Mouse (Mus musculus) granulocyte monocyte progenitor cell, adult 5-6 weeks (primary cell): ENCODE data around the gene Ccl1. TPM values are rescaled to one million over a fixed set of nuclear protein-coding genes. Genes with fewer than 3 reads are reported as not detected.
A peak's percentile ranks its signal among the peaks of the same experiment; 100 is the strongest.

ENCODE experiments used
- ATAC-seq: replicated peaks from 2 replicates; pipeline ENCODE4 v1.8.0; 2016; ENCODE audit warnings: mild to moderate bottlenecking, moderate TSS enrichment, inconsistent platforms; ENCODE audit not compliant: poor library complexity, severe bottlenecking
- total RNA-seq, 2 experiments: library from RNA; stranded (forward) in 1 of 2; stranded (reverse) in 1 of 2; fragments of 200-712, 200-1000 nt in 1 of 2; fragments of >200 nt in 1 of 2; fragmentation: Nextera tagmentation in 1 of 2; gene quantifications; 2 replicates each; pipeline ENCODE4 v1.2.3; 2014 to 2017

The Ccl1 gene
- total RNA-seq (2014; fragmentation: Nextera tagmentation) (not detected in 2 replicates), total RNA-seq (2017) (not detected in 2 replicates)

DNA sequence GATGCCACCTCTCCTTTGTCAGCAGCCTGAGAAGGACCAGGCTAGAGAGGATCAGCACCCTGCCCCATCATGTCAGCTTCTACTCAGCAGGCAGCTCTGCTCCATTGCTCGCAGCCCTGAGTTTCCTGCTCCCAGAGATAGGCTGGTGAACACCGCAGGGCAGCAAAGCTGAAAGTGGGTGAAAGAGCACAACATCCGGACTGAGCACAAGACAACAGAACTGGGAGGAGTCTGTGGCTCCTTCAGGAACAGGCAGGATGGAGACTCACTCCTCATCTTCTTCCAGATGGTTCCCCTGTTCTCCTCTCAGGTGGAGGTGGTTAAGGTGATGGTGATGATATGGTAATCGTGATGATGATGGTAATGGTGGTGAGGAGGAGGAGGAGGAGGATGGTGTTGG, at the start of gene Ccl1:
Gene Ccl1 (minus strand): TSS at position 101 of the 400 bp plus-strand sequence.
- no peak for ATAC-seq

DNA sequence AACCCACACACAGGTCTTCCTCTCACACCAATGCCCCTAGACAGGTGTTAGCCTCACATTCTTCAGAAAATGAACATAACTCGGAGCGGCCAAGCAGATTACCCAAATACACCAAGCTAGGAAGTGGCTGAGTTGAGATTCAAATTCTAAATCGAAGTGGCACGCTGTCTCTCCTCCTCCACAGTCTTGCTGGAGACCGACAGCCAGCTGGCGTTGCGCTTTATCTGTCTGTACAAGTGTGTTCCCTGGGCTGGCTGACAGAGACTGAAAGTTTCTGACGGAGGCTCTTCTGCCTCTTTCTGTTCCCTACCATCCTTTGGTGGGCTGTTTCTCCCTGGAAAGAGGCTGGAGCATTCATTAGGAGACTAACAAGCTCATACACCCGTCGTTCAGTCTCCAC, 45.5 kb upstream of the Ccl1 start:
- no peak for ATAC-seq

DNA sequence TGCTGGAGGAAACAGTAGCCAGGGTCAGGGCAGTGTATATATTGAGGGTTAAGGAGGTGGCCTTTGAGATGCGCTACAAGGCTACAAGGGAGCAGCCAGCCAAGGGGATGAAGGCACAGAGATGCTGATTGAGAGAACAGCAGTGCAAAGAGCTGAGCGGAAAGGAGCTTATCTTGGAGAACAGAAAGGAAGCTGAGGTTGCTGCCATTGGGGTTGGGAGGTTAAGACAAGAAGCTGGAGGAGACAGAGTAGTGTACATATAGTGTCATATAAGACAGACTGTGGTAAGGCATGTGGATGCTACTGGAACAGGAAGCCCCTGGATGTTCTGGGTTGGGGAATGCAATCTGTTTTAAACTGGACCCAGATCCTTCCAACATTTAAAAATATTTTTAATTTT, 35.4 kb upstream of the Ccl1 start:
- ATAC-seq: no peak

DNA sequence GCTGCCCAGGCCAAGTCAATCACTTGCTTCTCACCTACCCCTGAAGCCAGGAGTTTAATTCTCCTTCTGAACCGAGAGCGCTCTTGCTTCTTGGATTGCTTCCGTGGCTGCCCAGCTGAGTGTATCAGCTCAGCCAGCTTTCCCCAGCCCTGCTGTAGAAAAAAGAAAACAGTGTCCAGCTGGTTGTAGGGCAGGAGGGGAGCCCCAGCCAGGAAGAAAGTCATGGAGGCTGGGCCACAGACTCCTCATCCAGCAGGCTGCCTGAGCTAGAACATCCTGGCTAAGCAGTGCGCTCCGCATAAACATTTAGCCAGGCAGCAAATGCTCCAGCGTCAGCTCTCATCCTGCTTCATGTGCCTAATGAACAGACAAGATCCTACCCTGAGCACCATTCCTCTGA, 34.9 kb upstream of the Ccl1 start:
- no peak for ATAC-seq

DNA sequence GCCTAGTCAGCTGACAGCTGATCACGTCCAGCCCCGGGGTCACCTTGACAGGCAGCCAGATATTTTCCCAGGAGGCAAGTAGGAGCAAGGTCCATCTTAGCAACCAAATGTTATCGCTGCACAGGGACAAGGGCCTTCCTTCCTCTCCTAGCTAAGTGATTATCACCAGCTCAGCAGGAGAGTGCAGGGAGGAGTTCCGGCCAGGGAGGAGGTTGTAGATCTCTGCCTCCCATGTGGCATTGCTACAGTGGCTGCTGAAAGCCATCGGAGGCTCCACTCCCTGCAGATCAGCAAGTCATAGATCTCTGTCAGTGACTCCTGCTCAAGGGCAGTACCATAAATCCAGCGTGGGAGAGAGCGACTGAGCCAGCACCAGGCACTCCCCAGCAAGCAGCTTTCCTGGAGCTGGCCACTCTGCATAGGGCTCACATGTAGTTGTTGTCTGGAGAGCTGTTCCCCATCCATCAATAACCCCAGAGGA, 34.5 kb upstream of the Ccl1 start:
- no peak for ATAC-seq

DNA sequence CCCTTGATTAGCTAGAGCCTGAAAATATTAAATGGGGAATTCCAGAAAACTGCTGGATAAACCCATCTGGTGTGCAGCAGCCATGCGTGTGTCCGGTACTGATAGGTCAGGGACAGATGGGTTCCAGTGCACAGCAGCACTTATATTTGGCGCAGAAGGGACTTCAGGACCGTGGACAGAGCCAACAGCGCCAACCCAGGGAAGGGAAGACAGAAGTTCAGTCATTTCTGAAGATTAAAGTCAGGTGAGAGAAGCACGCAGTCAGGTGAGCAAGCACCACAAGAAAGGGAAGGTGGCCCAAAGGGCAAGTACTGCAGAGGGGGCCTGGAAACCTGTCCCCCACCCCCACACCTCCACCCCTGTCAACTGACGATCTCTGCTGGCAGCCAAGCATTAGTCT, 7.7 kb upstream of the Ccl1 start:
- no peak for ATAC-seq

DNA sequence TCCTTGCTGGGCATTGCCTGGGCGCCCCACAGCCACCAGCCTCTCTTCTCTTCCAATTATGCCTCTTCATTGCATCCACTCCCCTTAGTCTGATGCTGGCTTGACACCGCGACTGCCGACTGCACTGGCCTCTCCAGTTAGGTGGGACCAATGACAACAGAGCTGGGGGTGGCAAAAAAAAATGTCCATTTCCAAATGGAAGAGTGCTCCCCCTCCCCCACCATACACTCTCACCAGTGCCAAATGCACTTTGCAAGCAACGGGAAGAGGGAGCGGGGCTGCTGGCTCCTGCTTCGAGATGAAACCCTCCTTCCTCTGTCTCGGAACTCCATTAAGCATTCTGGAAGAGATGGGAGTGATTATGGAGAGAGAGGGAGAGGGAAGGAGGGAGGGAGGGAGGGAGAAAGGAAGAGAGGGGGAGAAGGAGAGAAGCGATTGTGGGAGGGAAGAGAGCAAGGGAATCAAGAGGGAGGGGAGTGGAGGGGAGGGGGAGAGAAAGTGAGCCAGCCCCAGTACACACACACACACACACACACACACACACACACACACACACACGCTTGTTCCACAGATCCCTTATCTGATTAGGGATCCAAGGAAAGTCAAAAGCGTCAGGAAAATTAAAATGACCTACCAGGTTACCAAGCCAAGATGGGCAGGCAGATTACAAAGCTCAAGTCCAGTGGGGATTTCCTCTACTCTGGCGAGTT, 5.0 kb upstream of the Ccl1 start:
- ATAC-seq: no peak

DNA sequence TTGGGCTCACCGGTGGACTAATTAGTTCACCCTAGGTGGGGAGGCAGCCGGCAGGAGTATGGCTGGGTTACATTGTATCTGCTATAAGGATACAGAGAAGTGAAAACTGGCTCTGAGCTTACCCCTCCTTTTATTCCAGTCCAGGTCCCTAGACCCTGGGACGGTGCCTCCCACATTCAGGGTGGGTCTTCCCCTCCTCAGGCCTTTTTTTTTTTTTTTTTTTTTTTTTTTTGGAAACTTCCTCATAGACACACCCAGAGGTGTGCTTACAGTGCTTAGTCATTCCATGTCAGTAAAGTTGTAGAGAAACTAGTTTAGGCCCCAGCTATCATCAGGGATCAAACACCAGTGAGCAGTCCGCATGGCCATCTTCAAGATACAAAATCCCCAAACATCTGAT, 7.6 kb downstream of the Ccl1 start:
- no peak for ATAC-seq

DNA sequence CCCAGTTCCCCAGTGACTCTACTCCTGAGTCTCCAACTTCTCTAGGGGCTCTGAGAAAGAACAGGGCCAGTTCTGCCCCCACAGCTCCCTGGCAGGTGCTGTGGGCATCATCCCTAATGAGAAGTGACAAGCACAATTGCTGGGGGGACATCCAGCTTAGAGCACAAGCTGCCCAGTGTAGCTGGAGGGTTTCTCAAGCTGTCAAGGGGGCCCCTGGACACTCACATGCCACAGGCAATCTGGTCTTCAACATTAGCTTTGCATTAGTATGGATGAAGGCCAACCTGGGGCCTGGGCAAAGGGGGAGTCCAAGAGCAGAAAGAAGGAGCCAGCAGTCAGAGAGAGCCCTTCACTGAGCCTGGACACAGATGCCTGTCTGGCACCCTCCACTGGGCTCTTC, 14.6 kb downstream of the Ccl1 start:
- no peak for ATAC-seq

DNA sequence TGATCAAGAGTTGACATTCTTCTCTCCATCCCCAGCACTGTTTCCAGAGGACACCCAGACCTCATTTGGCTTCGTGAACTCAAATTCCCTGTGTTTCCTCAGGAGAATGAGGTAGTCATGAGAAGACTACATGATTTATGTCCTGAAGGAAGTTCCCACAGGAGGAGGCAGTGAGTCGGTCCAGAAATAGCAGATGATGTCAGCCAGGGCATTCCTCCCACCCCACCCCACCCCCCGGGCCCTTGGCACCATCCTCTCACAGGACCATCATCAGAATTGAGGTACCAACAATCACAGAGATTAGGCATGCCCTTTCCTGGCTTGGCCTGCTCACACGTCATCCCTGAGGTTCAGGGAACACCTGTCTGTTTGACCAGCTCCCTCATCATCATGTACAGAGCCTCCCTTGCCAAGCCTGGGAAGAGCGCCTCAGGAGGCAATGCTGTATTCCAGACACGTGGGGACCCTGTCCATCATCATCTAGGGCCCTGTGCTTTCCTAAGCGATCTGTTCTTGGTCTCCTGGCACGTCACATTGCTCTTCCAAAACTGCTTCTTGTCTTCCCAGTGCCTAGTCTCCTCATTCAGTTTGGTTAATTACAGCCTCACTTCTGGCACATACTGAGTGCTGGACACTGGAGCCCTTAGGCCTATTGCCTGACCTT, 31.2 kb downstream of the Ccl1 start:
- no peak for ATAC-seq

DNA sequence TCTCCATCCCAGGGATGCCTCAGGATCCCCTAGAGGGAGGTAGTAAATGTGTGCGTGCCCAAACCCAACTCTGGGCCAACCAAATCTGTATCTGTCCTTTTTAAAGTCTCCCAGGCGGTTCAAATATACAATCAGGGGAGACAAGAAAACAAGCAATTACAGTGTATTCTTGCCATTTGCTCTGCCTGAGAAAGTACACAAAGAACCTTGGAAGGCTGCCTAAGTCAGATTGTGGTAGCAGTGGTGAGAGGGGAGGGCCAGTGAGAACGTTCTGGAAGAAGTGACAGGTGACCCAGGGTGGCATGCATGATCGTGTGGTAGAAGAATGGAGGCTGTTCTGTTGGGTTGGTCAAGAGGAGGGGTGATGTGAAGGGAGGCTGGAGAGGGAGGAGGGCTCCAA, 46.4 kb downstream of the Ccl1 start:
- no peak for ATAC-seq

DNA sequence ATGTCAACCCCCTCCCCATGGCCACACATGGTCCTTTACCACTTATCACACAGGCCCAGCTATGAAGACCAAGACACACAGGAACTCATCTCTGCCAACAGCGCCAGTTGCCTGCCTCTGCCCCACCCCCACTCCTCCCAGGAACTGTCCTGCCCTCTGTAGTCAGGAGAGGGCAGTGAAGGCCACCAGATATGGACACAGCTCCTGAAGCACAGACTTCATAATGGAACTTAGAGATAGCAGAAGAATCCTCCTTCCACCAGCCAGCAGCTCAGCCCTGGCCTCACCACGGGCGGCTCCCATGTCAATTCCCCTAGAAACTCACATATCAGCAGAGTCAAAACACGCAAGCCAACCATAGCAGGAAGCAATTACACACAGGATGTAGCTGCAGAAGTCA, 49.9 kb downstream of the Ccl1 start:
- ATAC-seq: no peak; the same call in 1 of the 2 replicates

DNA sequence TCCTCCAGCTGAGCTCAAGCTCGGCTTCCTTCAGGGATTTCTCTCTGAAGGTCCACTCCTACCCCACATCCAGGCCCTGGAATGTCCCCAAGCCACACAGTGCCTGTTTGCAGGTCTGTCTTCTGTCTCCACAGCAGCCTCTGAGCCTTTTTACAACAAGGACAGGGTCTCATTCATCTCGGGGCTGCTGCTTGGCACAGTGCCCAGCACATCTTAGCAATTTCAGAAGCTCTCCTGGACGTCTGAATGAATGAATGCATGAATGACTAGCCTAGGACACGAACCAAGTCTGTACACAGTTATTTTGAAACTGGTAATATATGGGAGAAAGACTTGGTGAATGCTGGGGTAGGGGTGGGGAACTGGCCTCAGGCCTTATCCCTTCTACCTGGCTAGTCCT, 52.1 kb downstream of the Ccl1 start:
- no peak for ATAC-seq

DNA sequence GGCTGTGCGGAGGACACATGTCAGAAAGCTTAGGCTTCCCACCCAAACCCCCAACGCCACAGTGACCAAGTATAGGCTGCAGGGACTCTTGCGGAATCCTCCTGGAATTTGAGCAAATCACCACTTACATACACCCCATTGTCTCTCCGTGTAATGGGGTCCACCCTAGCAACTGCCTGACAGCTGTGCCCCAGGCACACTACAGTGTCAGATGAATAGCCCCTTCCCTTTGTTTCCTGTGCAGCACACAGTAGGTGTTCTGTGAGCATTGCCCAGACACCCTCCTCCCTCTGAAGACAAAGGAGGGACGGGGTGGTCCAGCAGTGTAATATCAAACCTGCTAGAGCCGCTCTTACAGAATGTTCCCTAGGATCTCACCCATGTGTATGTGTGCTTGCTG, 54.2 kb downstream of the Ccl1 start:
- ATAC-seq: no peak

DNA sequence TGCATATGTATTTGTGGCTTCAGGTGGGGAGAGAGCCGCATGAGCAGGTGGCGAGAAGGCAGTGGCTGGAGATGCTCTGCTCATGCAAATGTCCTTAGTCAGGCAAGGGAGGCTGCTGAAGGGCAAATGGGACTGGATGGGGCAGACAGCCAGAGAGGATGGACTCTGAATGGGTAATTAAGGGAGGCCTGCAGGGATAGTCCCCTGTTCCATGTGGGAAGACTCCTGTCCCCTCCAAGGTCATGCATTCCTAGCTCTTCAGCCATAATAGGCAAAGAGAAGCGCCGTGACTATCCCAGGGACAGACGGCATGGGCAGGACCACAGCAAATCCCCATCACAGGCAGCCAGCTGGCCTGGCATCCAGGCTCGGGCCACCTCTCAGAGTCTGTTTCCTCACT, 55.5 kb downstream of the Ccl1 start:
- no peak for ATAC-seq

DNA sequence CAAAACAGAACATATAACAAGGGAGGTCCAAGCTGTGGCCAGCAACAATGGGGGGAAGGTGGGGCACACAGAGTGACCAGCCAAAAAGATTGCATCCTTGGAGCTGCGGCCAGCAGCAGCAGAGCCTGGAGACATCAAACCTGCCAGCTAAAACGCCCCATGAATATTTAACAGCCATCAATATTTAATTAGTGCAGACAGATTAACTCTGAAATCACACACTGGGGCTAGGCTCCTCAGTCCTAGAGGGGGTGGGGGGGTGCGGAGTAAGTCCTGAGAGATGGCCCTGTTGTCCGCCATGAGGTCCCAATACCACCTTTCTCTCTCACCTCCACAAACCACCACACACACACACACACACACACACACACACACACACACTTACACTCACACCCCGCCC, 68.1 kb downstream of the Ccl1 start:
- ATAC-seq: no peak

DNA sequence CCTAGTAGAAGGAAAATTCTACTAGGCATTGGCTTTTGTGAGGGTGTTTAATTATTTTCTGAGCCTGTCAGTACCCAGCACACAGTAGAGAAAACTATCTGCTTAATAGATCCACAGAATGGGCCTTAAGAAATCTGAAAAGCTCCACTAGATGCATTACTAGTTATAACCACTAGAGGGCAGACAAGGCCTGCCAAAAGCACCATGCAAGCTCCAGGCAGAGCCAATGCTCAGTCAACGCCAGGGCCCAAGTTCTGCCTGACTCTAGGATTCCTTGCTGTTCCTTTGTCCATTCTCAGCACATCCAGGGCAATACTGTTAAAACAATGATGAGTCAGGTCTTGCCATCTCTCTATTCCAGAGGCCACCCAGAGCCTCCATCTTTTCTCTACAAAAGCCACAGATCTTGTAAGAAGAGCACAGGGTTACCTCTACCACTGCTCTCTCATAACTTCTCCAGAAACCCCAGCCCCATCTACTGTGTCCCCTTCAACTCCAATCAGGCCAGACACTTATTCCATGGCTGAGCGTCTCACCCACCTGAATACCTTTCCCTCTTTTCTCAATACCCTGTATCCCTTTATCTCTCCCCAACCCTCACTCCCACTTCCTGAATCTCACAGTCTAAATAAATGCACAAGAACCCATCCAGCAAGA, 69.8 kb downstream of the Ccl1 start:
- peak; percentile 61 for ATAC-seq

DNA sequence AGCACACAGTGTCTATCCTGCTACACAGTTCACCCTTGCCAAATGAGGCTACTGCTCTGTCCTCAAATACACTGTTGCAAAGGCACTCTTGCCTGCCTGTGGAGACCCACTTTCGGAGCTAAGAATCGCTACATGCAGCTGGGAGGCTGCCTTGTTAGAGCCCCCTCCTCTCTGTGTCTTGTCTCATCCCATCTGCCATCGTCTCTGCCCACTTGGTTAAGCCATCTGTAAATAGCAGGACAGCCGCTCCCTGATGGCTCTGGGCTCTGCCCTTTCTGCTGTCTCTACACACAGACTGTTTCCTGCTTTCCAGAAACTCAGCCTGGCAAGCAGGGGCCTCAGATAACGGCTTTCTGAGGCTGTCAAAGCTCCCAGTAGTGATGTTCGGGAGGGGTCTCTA, 71.5 kb downstream of the Ccl1 start:
- no peak for ATAC-seq

DNA sequence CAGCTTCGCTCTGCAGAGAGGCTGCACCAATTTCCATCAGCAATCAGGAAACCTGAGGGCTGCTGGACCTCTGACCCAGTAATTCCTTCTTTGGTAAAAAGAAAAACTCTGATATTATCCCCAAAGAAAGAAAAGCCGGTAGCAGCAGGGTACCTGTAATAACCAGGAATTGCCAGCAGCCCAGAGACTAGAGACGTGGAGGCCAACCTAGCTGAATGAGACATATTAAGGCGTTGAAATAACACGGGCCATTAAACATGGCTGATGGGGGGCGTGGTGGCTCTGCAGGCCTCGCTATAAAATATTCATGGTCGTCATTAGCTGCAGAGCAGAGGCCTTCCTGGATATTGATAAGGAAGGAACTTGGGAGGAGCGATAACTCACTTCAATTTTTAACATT, 78.5 kb downstream of the Ccl1 start:
- ATAC-seq: no peak

DNA sequence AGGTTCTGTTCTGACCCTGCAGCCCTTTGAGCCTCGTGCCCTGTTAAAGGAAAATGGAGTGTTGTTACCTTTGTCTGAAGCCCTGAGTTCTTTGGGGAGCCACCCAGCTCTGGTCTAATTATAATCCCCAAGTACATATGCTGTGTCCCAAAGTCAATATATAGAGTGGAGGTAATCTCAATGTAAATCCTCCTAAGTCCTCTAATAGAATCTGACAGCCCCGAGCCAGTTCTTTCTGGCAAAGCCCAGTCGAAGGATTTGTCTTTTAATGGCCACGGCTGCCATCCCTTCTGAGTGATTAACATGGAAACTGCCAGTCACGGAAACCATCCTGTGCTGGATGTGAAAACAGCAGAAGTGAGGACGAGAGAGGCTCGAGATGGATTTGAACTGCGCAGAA, 79.6 kb downstream of the Ccl1 start:
- ATAC-seq: no peak

DNA sequence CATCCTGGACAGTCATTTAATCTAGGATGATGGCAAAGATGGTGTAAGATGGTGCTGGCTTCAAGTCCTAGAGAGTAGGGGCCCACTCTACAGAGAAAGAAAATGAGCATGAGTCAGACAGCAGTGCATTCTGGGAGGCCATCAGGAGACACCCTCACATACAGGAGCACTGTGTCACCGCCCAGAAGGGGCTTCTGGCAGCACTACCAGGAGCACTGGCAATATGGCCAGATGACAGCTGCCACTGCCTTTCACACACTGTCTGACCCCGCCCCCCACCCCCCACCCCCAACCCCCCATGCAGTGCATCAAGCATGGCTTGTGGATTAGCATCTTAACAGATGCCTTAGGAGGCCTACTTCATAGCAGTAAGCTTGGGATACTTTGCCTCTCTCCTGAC, 89.0 kb downstream of the Ccl1 start:
- no peak for ATAC-seq

DNA sequence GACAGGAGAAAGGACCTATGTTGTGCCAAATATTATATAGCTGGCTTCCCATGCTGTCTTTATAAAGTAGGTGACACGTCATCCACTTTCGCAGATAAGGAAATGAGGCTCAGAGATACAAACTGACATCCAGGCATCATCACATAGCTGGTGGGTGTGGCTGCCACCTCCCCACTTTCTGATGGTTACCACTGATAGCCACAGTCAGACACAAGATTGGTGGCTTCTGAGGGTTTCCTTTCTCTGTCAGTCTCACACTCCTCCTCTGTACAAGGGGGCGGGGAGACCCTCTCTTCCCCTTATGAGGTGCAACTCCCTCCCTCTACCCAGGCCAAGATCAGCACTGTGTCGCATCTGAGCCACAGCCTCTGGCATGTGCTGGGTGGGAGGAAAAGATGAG, 91.1 kb downstream of the Ccl1 start:
- peak; percentile 46 for ATAC-seq
